Mouse (Mus musculus) myocyte (in vitro differentiated cells): ENCODE data around the gene Sco2. TPM values are rescaled to one million over a fixed set of nuclear protein-coding genes. Genes with fewer than 3 reads are reported as not detected.

Source experiments
- H3K27me3 ChIP-seq: one replicate; pipeline ENCODE4 v1.6.1; 2011; ENCODE audit not compliant: control insufficient read depth, insufficient read depth, insufficient read length
- H3K36me3 ChIP-seq: one replicate; pipeline ENCODE4 v1.6.1; 2011; ENCODE audit not compliant: control insufficient read depth, insufficient read depth
- H3K4me2 ChIP-seq: one replicate; pipeline ENCODE4 v1.6.1; 2011; ENCODE audit warnings: low read depth, control low read depth
- H3K4me3 ChIP-seq: one replicate; pipeline ENCODE4 v1.5.1; 2011; ENCODE audit warnings: mild to moderate bottlenecking, control low read depth, moderate library complexity
- H3K79me2 ChIP-seq: one replicate; pipeline ENCODE4 v1.6.1; 2011; ENCODE audit not compliant: control insufficient read depth, insufficient read depth
- H3ac ChIP-seq: one replicate; pipeline ENCODE4 v1.6.1; 2011; ENCODE audit not compliant: control insufficient read depth, insufficient read length
- CEBPB ChIP-seq: IDR thresholded peaks from 2 replicates; pipeline ENCODE4 v1.6.1; 2011; ENCODE audit warnings: mild to moderate bottlenecking, moderate library complexity; ENCODE audit not compliant: poor library complexity, insufficient read depth, severe bottlenecking
- E2F4 ChIP-seq: IDR thresholded peaks from one replicate; pipeline ENCODE4 v1.6.1; 2011; ENCODE audit warnings: mild to moderate bottlenecking, control low read depth, moderate library complexity; ENCODE audit not compliant: insufficient read depth
- MAX ChIP-seq: IDR thresholded peaks from one replicate; pipeline ENCODE4 v1.6.1; 2011; ENCODE audit warnings: low read depth, mild to moderate bottlenecking, control low read depth
- MYOD1 ChIP-seq, 3 experiments: IDR thresholded peaks; one replicate each; pipeline ENCODE4 v1.6.1; 2011; ENCODE audit warnings: control low read depth in 2 of 3, low read depth in 2 of 3, mild to moderate bottlenecking in 2 of 3, moderate library complexity in 1 of 3; ENCODE audit not compliant: insufficient read length in 2 of 3, control insufficient read depth in 1 of 3
- MYOG ChIP-seq, 3 experiments: IDR thresholded peaks; one replicate each; pipeline ENCODE4 v1.6.1; 2011; ENCODE audit warnings: control low read depth in 2 of 3, low read depth in 2 of 3, mild to moderate bottlenecking in 2 of 3; ENCODE audit not compliant: insufficient read length in 2 of 3, control insufficient read depth in 1 of 3, insufficient read depth in 1 of 3
- POLR2A ChIP-seq: IDR thresholded peaks from one replicate; pipeline ENCODE4 v1.6.1; 2011; ENCODE audit warnings: low read depth, mild to moderate bottlenecking, control low read depth, moderate library complexity; ENCODE audit not compliant: insufficient read length
- POLR2AphosphoS2 ChIP-seq: IDR thresholded peaks from one replicate; pipeline ENCODE4 v1.6.1; 2011; ENCODE audit warnings: low read depth, control low read depth; ENCODE audit not compliant: insufficient read length
- REST ChIP-seq: IDR thresholded peaks from one replicate; pipeline ENCODE4 v1.6.1; 2011; ENCODE audit warnings: mild to moderate bottlenecking, control low read depth, moderate library complexity; ENCODE audit not compliant: insufficient read depth, insufficient read length
- SRF ChIP-seq: IDR thresholded peaks from one replicate; pipeline ENCODE4 v1.6.1; 2011; ENCODE audit warnings: low read depth; ENCODE audit not compliant: control insufficient read depth, insufficient read length
- TCF12 ChIP-seq: IDR thresholded peaks from one replicate; pipeline ENCODE4 v1.6.1; 2011; ENCODE audit warnings: mild to moderate bottlenecking, control low read depth; ENCODE audit not compliant: poor library complexity, insufficient read depth, severe bottlenecking
- TCF3 ChIP-seq: IDR thresholded peaks from one replicate; pipeline ENCODE4 v1.6.1; 2011; ENCODE audit warnings: low read depth, control low read depth; ENCODE audit not compliant: insufficient read length
- USF1 ChIP-seq: IDR thresholded peaks from one replicate; pipeline ENCODE4 v1.6.1; 2011; ENCODE audit warnings: low read depth, mild to moderate bottlenecking, control low read depth, moderate library complexity
- polyA plus RNA-seq: library from polyadenylated mRNA; unstranded; fragments of >200 nt; fragmentation: generic; extraction: Trizol; gene quantifications from one replicate; pipeline ENCODE4 v1.2.1, GENCODE M21; 2012; ENCODE audit warnings: missing spikeins

Gene Sco2
- polyA plus RNA-seq, 1 experiment = 28.0 TPM

- Histone ChIP-seq H3K79me2 (peaks cover 45% of the 10 kb centered on the region), H3K36me3 (peaks cover 9% of the 10 kb centered on the region), H3ac (no peak overlapping the region), H3K27me3 (no peaks in the 10 kb centered on the region), H3K4me3 (peak overlapping the region; percentile 97), H3K4me2 (peak overlapping the region; percentile 75)
- TF ChIP-seq USF1 = no peak
- TF ChIP-seq MYOG (IDR thresholded peaks at IDR 0.05; ENCODE audit: control insufficient read depth in 1 of 3, insufficient read depth in 1 of 3, insufficient read length in 2 of 3, low read depth in 2 of 3) = no peak
- TF ChIP-seq CEBPB = no peak
- no peak for TF ChIP-seq POLR2A
- TF ChIP-seq REST = no peak
- TF ChIP-seq POLR2AphosphoS2 = no peak
- no peak for TF ChIP-seq TCF3
- no peak for TF ChIP-seq E2F4
- no peak for TF ChIP-seq SRF
- TF ChIP-seq MYOD1 (IDR thresholded peaks at IDR 0.05; ENCODE audit: control insufficient read depth in 1 of 3, insufficient read length in 2 of 3, low read depth in 2 of 3) = no peak
- no peak for TF ChIP-seq MAX
- TF ChIP-seq TCF12 = no peak
Measured at GRCm38 (mm10) chr15:89353837-89354236, 19.8 kb downstream of the Sco2 start.

- Histone ChIP-seq H3ac (no peak overlapping the region), H3K36me3 (peaks cover 4% of the 10 kb centered on the region), H3K4me2 (no peak overlapping the region), H3K79me2 (peaks cover 35% of the 10 kb centered on the region), H3K4me3 (no peak overlapping the region), H3K27me3 (no peaks in the 10 kb centered on the region)
- TF ChIP-seq E2F4 (no peak), SRF (no peak), POLR2AphosphoS2 (no peak), CEBPB (no peak), MYOG (IDR thresholded peaks at IDR 0.05; ENCODE audit: control insufficient read depth in 1 of 3, insufficient read depth in 1 of 3, insufficient read length in 2 of 3, low read depth in 2 of 3) (no peak), TCF12 (no peak), TCF3 (no peak), MYOD1 (IDR thresholded peaks at IDR 0.05; ENCODE audit: control insufficient read depth in 1 of 3, insufficient read length in 2 of 3, low read depth in 2 of 3) (no peak), USF1 (no peak), MAX (no peak), POLR2A (no peak), REST (no peak)
Measured at GRCm38 (mm10) chr15:89352795-89353194, 20.9 kb downstream of the Sco2 start.

- Histone ChIP-seq H3K36me3 (peaks cover 4% of the 10 kb centered on the region), H3K27me3 (no peaks in the 10 kb centered on the region)
Measured at GRCm38 (mm10) chr15:89352054-89352453, 21.6 kb downstream of the Sco2 start.

GRCm38 (mm10) chr15:89351302-89351701, 22.3 kb downstream of the Sco2 start:
- Histone ChIP-seq H3ac (no peak overlapping the region), H3K79me2 (peaks cover 20% of the 10 kb centered on the region), H3K27me3 (no peaks in the 10 kb centered on the region), H3K36me3 (peaks cover 4% of the 10 kb centered on the region), H3K4me3 (no peak overlapping the region), H3K4me2 (no peak overlapping the region)
- TF ChIP-seq CEBPB = no peak
- no peak for TF ChIP-seq TCF12
- no peak for TF ChIP-seq USF1
- TF ChIP-seq REST = no peak
- no peak for TF ChIP-seq TCF3
- TF ChIP-seq POLR2AphosphoS2 = no peak
- TF ChIP-seq MAX = no peak
- no peak for TF ChIP-seq MYOG (IDR thresholded peaks at IDR 0.05; ENCODE audit: control insufficient read depth in 1 of 3, insufficient read depth in 1 of 3, insufficient read length in 2 of 3, low read depth in 2 of 3)
- TF ChIP-seq POLR2A = no peak
- no peak for TF ChIP-seq E2F4

More at GRCm38 (mm10) chr15:89352054-89352453, 21.6 kb downstream of the Sco2 start:
- Histone ChIP-seq H3K4me2 (no peak overlapping the region), H3ac (no peak overlapping the region), H3K79me2 (peaks cover 27% of the 10 kb centered on the region), H3K4me3 (no peak overlapping the region)
- TF ChIP-seq MAX (no peak), TCF3 (no peak), SRF (no peak), E2F4 (no peak), REST (no peak), MYOG (IDR thresholded peaks at IDR 0.05; ENCODE audit: control insufficient read depth in 1 of 3, insufficient read depth in 1 of 3, insufficient read length in 2 of 3, low read depth in 2 of 3) (no peak), USF1 (no peak), POLR2A (no peak), CEBPB (no peak), TCF12 (no peak), MYOD1 (IDR thresholded peaks at IDR 0.05; ENCODE audit: control insufficient read depth in 1 of 3, insufficient read length in 2 of 3, low read depth in 2 of 3) (no peak), POLR2AphosphoS2 (no peak)

GRCm38 (mm10) chr15:89350447-89350846, 23.2 kb downstream of the Sco2 start:
- Histone ChIP-seq H3K27me3 (no peaks in the 10 kb centered on the region), H3K79me2 (peaks cover 14% of the 10 kb centered on the region), H3ac (no peak overlapping the region), H3K36me3 (peaks cover 4% of the 10 kb centered on the region), H3K4me2 (no peak overlapping the region), H3K4me3 (no peak overlapping the region)
- TF ChIP-seq POLR2A = no peak
- no peak for TF ChIP-seq TCF12
- no peak for TF ChIP-seq E2F4
- no peak for TF ChIP-seq SRF
- no peak for TF ChIP-seq USF1
- no peak for TF ChIP-seq REST
